Mouse (Mus musculus) lung, embryonic 15.5 days (tissue): ENCODE measurements around the gene Kdm4b. TPM values are rescaled to one million over a fixed set of nuclear protein-coding genes. Genes with fewer than 3 reads are reported as not detected.
A peak's percentile ranks its signal among the peaks of the same experiment; 100 is the strongest.

Experiments used
- ATAC-seq: fragments of 200-750 bp; cut with Nextera tagmentation; 2 replicates; pipeline ENCODE4 v1.8.0; 2017; ENCODE audit warnings: moderate number of reproducible peaks, borderline replicate concordance; ENCODE audit not compliant: low FRiP score, low TSS enrichment; ENCODE audit errors: extremely low read depth
- H3K27ac ChIP-seq: fragments of 300-500 bp; sonication (generic); 2 replicates; pipeline ENCODE4 v1.5.1; 2015; ENCODE audit warnings: moderate library complexity, mild to moderate bottlenecking, inconsistent platforms
- H3K27me3 ChIP-seq: fragments of 300-500 bp; sonication (generic); 2 replicates; pipeline ENCODE4 v1.6.1; 2015; ENCODE audit warnings: inconsistent platforms
- H3K36me3 ChIP-seq: fragments of 300-500 bp; sonication (generic); 2 replicates; pipeline ENCODE4 v1.6.1; 2015; ENCODE audit warnings: inconsistent platforms
- H3K4me1 ChIP-seq: fragments of 300-500 bp; sonication (generic); 2 replicates; pipeline ENCODE4 v1.6.1; 2015; ENCODE audit warnings: inconsistent platforms
- H3K4me2 ChIP-seq: fragments of 300-500 bp; sonication (generic); 2 replicates; pipeline ENCODE4 v1.6.1; 2015; ENCODE audit warnings: inconsistent platforms, mild to moderate bottlenecking, moderate library complexity
- H3K4me3 ChIP-seq: fragments of 300-500 bp; sonication (generic); 2 replicates; pipeline ENCODE4 v1.5.1; 2015; ENCODE audit warnings: mild to moderate bottlenecking, inconsistent platforms
- H3K9ac ChIP-seq: fragments of 300-500 bp; sonication (generic); 2 replicates; pipeline ENCODE4 v1.6.1; 2015; ENCODE audit warnings: inconsistent platforms
- H3K9me3 ChIP-seq: fragments of 300-500 bp; sonication (generic); 2 replicates; pipeline ENCODE4 v1.6.1; 2016; ENCODE audit warnings: inconsistent platforms
- WGBS: fragments of 180-500 bp; shearing (Covaris S2); methylation state at CpG from one replicate; pipeline ENCODE4 v1.1.7; 2015; 5-methylcytosine and 5-hydroxymethylcytosine counted together
- polyA plus RNA-seq: library from polyadenylated mRNA; unstranded; fragments of >200 nt; fragmentation: Nextera tagmentation; extraction: Ambion mirVana; gene quantifications from 2 replicates; pipeline ENCODE4 v1.2.1, GENCODE M21; 2015

Kdm4b gene
- polyA plus RNA-seq, 1 experiment from 2014 or later: 33.7 TPM

DNA sequence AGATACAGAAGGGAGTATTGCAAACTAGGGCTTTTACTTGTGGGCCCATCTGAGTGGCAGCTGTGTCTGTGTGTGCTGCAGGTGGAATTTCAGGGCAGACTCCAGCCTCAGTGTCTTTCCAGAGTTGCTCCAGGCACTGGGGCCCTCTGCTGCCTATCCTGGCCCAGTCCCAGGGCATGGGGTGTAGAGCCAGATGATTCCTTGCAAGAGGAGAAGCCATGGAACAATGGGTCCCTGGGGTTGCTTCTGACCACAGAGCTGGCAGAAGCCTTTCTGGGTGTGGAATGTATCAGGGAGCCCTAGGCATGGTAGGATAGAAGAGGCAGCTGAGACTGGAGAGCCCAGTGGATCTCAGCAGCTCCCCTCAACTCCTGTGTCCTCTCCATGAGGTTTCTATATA, 5.4 kb downstream of the Kdm4b start:
- H3K27ac ChIP-seq: no peak overlapping the region
- H3K4me2 ChIP-seq: no peak overlapping the region
- ATAC-seq: no peak
- no peak overlapping the region for H3K4me3 ChIP-seq
- H3K9ac ChIP-seq: no peak overlapping the region
- H3K4me1 ChIP-seq: peaks cover 29% of the 10 kb centered on the region
- H3K36me3 ChIP-seq: no peaks in the 10 kb centered on the region
- H3K27me3 ChIP-seq: no peaks in the 10 kb centered on the region
- H3K9me3 ChIP-seq: no peaks in the 10 kb centered on the region

DNA sequence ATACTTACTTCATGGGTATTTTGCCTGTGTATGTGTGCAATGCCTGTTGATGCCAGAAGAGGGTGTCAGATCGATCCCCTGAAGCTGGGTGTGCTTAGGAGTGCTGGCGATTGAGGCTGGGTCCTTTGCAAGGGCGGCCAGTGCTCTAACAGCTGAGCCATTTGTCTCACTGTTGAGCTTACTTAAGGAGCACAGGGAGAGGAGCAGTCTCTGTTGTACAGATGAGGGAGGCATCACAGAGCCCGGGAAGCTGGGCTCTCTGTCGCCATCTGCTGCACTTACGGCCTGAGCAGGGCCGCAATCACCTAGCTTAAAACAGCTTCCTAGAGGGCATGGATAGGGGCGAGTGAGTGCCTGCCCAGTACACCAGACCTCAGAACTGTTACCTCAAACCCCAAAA, 7.1 kb downstream of the Kdm4b start:
- H3K9me3 ChIP-seq: no peaks in the 10 kb centered on the region
- H3K9ac ChIP-seq: no peak overlapping the region

DNA sequence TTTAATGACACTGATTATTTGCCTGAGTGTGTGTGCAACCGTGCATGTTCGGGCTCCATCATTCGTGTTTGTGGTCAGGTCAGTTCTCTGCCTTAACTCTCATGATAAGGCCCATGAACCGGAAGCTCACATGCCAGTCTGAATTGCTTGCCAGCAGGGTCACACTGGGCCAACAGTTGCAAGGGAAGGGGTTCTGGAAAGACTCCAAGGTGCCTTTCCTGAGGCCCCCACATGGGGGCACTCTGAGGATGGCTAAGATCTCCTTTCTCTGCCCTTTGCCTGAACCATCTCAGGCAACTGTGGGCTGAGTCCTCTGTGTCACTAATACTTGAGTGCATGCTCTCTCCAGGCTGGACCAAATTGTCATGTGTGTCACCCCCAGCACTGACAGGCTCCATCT, 11.3 kb downstream of the Kdm4b start:
- Histone ChIP-seq H3K4me2 (no peak overlapping the region), H3K27ac (no peak overlapping the region), H3K36me3 (no peaks in the 10 kb centered on the region), H3K9me3 (no peaks in the 10 kb centered on the region), H3K4me3 (no peak overlapping the region), H3K9ac (no peak overlapping the region), H3K27me3 (no peaks in the 10 kb centered on the region), H3K4me1 (peaks cover 6% of the 10 kb centered on the region)
- no peak for ATAC-seq
- WGBS: 35% methylated on average over 4 of the region's 4 CpGs

More for the DNA sequence above, 7.1 kb downstream of the Kdm4b start:
- peaks cover 20% of the 10 kb centered on the region for H3K4me1 ChIP-seq
- no peak for ATAC-seq
- no peaks in the 10 kb centered on the region for H3K27me3 ChIP-seq
- no peak overlapping the region for H3K4me2 ChIP-seq
- no peaks in the 10 kb centered on the region for H3K36me3 ChIP-seq
- H3K27ac ChIP-seq: no peak overlapping the region
- WGBS: 35% methylated on average over 8 of the region's 8 CpGs
- H3K4me3 ChIP-seq: no peak overlapping the region

DNA sequence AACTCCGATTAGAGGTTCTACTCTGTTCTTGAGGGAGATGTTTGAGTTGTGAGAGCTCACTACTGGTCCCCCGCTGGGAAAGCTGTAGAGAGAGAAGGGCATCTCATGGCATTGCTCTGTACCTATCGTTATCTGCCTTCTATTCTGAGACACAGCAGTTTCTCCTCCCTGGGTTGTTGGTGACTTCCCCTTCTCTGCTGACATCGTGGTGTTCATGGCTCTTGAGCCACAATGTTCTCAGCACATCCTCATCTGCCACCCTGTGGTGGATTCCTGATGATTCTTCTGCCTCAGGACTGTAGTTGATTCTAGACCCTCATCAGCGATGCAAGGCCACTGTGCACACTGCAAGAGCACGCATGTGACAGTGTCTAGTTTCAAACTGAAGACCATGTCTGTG, 11.9 kb downstream of the Kdm4b start:
- Histone ChIP-seq H3K4me3 (no peak overlapping the region), H3K9me3 (no peaks in the 10 kb centered on the region), H3K36me3 (no peaks in the 10 kb centered on the region), H3K4me1 (peaks cover 6% of the 10 kb centered on the region), H3K27ac (no peak overlapping the region), H3K9ac (no peak overlapping the region), H3K4me2 (no peak overlapping the region), H3K27me3 (no peaks in the 10 kb centered on the region)
- WGBS: 79% methylated on average over 6 of the region's 6 CpGs
- ATAC-seq: no peak

DNA sequence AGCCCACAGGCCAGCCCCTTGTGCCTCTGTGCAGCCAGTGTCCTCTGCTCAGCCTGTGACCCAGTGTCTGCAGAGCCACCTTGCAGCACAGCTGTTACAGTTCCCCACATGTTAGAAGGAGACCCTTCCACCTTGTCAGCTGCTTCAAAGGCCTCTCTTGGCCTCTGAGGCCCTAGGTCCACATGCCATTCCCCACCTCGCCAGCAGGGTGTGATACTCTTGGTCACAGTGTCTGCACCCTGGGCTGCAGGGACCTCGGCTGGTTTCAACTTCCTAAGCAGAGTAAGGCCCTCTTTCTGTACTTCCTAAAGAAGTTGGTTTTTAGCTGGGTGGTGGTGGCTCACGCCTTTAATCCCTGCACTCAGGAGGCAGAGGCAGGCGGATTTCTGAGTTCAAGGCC, 13.0 kb downstream of the Kdm4b start:
- ATAC-seq: no peak
- Histone ChIP-seq H3K4me1 (peaks cover 6% of the 10 kb centered on the region), H3K9ac (no peak overlapping the region), H3K36me3 (no peaks in the 10 kb centered on the region), H3K27ac (no peak overlapping the region), H3K4me3 (no peak overlapping the region), H3K9me3 (no peaks in the 10 kb centered on the region), H3K27me3 (no peaks in the 10 kb centered on the region), H3K4me2 (no peak overlapping the region)
- WGBS: 56% methylated on average over 4 of the region's 4 CpGs

DNA sequence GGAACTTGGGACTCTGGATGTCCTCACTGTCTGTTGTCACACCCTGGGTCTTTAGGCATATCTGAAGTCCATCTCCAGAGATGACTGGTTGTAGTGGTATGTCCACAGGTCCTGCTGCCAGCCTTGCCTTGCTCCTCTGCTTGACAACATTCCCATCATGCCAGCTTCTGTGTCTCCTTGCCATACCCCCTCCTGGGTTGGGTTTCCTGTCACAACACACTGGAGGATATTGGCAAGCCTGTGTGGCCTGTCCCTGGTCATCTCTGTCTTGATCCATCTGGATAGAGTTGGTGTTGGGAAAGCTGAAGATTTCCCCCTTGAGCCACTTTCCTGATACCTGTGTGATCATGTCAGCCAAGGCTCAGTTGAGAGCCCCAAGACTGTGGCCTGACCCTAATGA, 14.9 kb downstream of the Kdm4b start:
- Histone ChIP-seq H3K9ac (no peak overlapping the region), H3K9me3 (no peaks in the 10 kb centered on the region), H3K4me3 (no peak overlapping the region), H3K27ac (no peak overlapping the region), H3K36me3 (no peaks in the 10 kb centered on the region), H3K4me2 (no peak overlapping the region), H3K4me1 (peaks cover 6% of the 10 kb centered on the region), H3K27me3 (no peaks in the 10 kb centered on the region)
- ATAC-seq: no peak

DNA sequence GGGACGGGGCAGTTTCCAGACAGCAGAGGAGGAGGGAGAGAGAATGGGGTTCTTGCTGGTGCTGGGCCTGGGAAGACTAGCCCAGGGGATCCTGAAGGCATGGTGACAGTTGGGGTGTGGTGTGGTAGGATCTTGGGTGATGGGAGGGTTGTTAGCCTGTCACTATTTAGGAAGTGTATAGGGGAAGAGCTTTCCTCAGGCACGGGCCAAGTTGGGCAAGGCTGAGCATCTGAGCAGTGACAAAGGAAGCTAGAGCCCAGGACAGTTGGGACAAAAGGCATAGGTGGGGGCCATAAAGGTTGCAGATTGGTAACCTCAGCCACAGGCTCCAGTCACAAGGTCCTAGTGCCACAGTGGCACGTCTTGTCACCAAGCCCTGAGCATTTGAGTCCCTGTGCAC, 17.6 kb downstream of the Kdm4b start:
- Histone ChIP-seq H3K9ac (no peak overlapping the region), H3K9me3 (no peaks in the 10 kb centered on the region), H3K27me3 (no peaks in the 10 kb centered on the region), H3K36me3 (no peaks in the 10 kb centered on the region), H3K27ac (no peak overlapping the region), H3K4me2 (no peak overlapping the region), H3K4me3 (no peak overlapping the region), H3K4me1 (no peaks in the 10 kb centered on the region)
- 73% methylated on average over 3 of the region's 3 CpGs for WGBS
- ATAC-seq: no peak

DNA sequence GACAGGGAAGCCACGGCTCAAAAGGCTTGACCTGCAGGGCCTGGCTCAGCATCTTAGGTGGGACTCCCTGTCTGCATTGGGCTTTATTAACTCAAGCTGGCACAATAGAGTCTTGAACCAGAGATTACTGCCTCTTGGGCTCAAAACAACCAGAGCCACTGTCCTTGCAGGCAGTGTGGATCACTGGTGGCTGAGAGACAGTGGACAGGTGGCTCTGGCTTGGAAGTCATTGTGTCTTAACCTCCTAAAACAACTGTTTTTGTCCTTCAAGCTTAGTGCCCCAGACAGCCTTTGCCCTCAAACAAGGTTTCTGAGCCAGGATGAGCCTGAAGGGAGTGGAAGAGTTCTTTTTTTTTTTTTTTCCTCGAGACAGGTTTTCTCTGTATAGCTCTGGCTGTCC, 19.5 kb downstream of the Kdm4b start:
- Histone ChIP-seq H3K4me1 (no peaks in the 10 kb centered on the region), H3K36me3 (no peaks in the 10 kb centered on the region), H3K4me3 (no peak overlapping the region), H3K4me2 (no peak overlapping the region), H3K27me3 (no peaks in the 10 kb centered on the region), H3K9me3 (no peaks in the 10 kb centered on the region), H3K27ac (no peak overlapping the region), H3K9ac (no peak overlapping the region)
- WGBS: 58% methylated on average over 2 of the region's 2 CpGs
- no peak for ATAC-seq

DNA sequence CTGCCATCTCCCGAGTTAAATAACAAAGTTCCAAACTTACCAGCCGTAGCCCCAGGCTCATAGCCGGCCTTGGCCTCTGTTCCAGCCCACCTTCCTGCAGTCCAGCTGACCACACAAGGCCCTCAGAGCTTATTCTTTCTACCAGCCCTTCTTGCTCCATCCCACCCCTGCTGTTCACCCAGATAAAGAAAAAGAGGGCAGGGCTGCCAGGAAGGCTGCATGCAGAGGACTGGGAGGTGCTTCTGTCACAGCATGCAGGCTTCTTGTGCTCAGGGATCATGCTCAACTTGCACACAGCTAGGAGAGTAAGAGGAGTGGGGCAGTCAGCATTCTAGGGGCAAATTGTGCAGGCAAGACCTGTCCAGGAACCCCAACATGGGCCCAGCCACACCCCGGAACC, 22.3 kb downstream of the Kdm4b start:
- Histone ChIP-seq H3K4me1 (no peaks in the 10 kb centered on the region), H3K36me3 (peaks cover 10% of the 10 kb centered on the region), H3K9ac (no peak overlapping the region), H3K27me3 (no peaks in the 10 kb centered on the region), H3K4me3 (no peak overlapping the region), H3K27ac (no peak overlapping the region), H3K9me3 (no peaks in the 10 kb centered on the region), H3K4me2 (no peak overlapping the region)
- WGBS: 72% methylated on average over 4 of the region's 4 CpGs
- ATAC-seq: no peak

DNA sequence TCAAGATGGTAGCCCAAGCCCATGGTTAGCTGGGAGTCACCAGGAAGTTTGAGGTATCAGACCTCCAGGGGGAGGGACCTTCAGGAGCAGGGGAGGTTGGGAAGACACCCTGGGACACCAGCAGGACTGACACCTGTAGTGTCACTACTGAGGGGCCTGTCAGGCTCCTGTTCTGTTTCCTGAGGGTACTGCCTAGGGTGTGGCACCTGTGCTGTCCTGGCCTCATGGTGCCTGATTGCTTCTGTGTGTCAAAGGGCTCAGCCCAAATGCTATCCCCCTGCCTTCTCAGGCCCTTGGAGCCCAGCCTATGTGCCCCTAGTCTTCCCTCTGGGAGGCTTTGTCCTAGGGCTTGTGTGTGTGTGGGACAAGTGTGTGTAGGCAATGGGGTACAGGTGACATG, 22.7 kb downstream of the Kdm4b start:
- Histone ChIP-seq H3K27me3 (no peaks in the 10 kb centered on the region), H3K4me3 (no peak overlapping the region), H3K9ac (no peak overlapping the region), H3K36me3 (peaks cover 14% of the 10 kb centered on the region), H3K27ac (no peak overlapping the region), H3K4me1 (no peaks in the 10 kb centered on the region), H3K4me2 (no peak overlapping the region), H3K9me3 (no peaks in the 10 kb centered on the region)
- ATAC-seq: no peak

DNA sequence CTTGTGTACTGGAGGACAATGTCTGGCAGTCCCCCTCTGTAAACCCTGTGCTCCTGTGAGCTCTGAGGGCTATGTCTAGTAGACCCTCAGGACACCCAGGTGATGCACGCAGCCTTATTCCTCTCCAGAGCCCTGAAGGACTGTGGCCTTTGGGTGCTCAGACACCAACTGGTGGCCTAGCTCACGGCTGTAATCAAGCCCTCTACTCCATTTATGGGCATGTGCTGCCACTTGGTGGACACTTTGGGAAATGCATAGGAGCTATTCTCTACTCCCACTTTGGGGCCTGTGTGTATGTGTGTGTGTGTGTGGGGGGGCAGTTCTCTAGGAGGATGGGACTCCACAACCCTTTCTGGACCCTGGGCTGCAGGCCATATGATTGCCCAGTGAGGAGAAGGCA, 24.8 kb downstream of the Kdm4b start:
- WGBS: 29% methylated on average over 2 of the region's 2 CpGs
- Histone ChIP-seq H3K9me3 (no peaks in the 10 kb centered on the region), H3K27ac (no peak overlapping the region), H3K4me3 (no peak overlapping the region), H3K27me3 (no peaks in the 10 kb centered on the region), H3K4me2 (no peak overlapping the region), H3K4me1 (no peaks in the 10 kb centered on the region), H3K36me3 (peaks cover 29% of the 10 kb centered on the region), H3K9ac (no peak overlapping the region)
- ATAC-seq: no peak

DNA sequence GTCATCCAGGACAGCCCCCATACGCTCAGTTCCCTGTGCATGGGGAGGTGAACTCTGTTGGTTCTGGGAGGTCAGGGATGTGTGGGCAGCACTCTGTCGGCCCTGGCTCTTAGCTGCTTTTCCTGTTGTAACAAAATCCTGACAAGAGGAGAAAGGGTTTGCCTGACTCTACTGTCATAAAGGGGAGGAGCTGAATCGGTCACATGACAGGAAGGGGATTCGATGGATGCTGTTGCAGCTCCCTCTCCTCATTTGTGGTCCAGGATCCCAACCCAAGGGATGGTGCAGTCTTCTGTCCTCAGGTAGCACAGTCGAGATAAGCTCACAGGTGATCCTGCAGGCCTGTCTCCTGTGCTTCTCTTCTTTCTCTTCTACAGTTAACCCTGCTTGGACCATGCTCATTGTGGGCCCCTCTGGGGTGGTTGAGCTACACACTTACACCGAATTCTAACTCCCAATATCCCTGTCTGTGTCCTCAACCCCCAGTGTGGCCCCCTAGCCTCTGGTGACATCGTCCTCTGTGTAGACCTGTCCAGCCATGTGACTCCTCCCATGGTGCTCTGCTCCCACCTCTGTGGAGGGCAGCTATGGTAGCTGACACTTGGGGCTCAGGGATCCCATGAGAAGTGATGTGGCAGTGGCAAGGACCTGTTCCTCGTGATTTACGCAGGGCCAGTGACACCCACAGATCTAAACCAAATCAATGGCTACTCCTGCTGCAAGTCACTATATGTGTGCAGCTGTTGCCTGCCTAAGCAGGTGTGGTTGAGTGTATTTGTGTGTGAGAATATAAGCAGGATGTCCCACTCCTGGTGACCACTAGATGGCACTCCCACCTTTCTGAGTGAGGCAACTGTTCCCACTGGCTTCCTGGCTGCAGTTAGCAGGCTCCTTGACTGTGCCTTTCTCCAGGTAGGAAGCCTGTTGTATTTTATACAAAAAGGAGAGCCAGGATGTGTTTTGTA, 31.3 kb downstream of the Kdm4b start:
- peak; percentile 5; the same call in 1 of the 2 replicates for ATAC-seq
- no peak overlapping the region for H3K9ac ChIP-seq
- no peak overlapping the region for H3K4me2 ChIP-seq
- H3K36me3 ChIP-seq: peaks cover 43% of the 10 kb centered on the region
- H3K27me3 ChIP-seq: no peaks in the 10 kb centered on the region
- H3K27ac ChIP-seq: no peak overlapping the region
- no peak overlapping the region for H3K4me3 ChIP-seq
- H3K4me1 ChIP-seq: no peaks in the 10 kb centered on the region
- WGBS: 59% methylated on average over 9 of the region's 9 CpGs
- no peaks in the 10 kb centered on the region for H3K9me3 ChIP-seq
